ENCODE assay signal across 8 mouse cellular contexts in genomic region chr16:67619906-67620781, GRCm38 (mm10). TPM values are rescaled to one million over a fixed set of nuclear protein-coding genes. Genes with fewer than 3 reads are reported as not detected.
DNase-seq lines count a peak whose midpoint lies in the region; ATAC-seq lines count a peak whose summit lies in the region.

No protein-coding gene starts in this region.

- H3K9me3 ChIP-seq in erythroblast, embryonic 14.5 days (ENCODE audit: control insufficient read depth, low read length) = no peaks in the 10 kb centered on the region; the same call in 1 of the 2 replicates

- H3K4me3 ChIP-seq in erythroblast, embryonic 14.5 days (replicated peaks) = peak overlapping the region; percentile 47

- intact Hi-C loops in left cerebral cortex, postnatal 14 days (cut with DNase I) = loop anchor here (10.0 kb wide), 2 partner anchors 525 to 1045 kb away; no protein-coding TSS in a partner anchor

- no peaks in the 10 kb centered on the region for H3K36me3 ChIP-seq in erythroblast, embryonic 14.5 days (ENCODE audit: control insufficient read depth)

- H3K27me3 ChIP-seq in erythroblast, embryonic 14.5 days (ENCODE audit: control insufficient read depth) = peaks cover 50% of the 10 kb centered on the region

- ATAC-seq in erythroblast, adult 5-6 weeks (replicated peaks; ENCODE audit: low FRiP score, poor library complexity, severe bottlenecking) = no peak
- ATAC-seq in inflammation-experienced regulatory T-cells, adult 6 months = peak; percentile 5
- ATAC-seq in megakaryocyte-erythroid progenitor cell, adult 5-6 weeks (replicated peaks; ENCODE audit: low FRiP score, low TSS enrichment, poor library complexity, severe bottlenecking) = 0 out of 2 replicates have a peak, but pooled peaks have one; percentile 17

- DNase-seq in cerebellum, adult 9-10 months = peak; percentile 92
- peak; percentile 65 for DNase-seq in forelimb bud, embryonic 11.5 days (ENCODE audit: low read depth, low spot score)
- DNase-seq in left cerebral cortex, postnatal 14 days (ENCODE audit: low spot score in 2 of 2) = peak; percentile 78 to 82
- DNase-seq in right cerebral cortex, postnatal 14 days = peak; percentile 85

- peaks cover 13% of the 10 kb centered on the region for H3K4me1 ChIP-seq in erythroblast, embryonic 14.5 days (ENCODE audit: control insufficient read depth)

RNA-seq across cellular contexts. Expression of gene Cadm2, which starts 0.6 kb away (rescaled TPM):
- polyA plus RNA-seq in erythroblast, embryonic 14.5 days (2012) = not detected in 2 replicates
- not detected in 2 replicates for total RNA-seq in erythroblast, adult 5-6 weeks (2015; ENCODE audit: low replicate concordance)
- total RNA-seq in erythroblast, adult 5-6 weeks (2017; ENCODE audit: low replicate concordance) = not detected in 2 replicates
- polyA plus RNA-seq in inflammation-experienced regulatory T-cells, adult 6 months (2017; shearing (Covaris generic)) = under 1 TPM in 1 of 3 experiments, not detected in 2; 0.04 TPM
- total RNA-seq in left cerebral cortex, postnatal 14 days (2021) = 100 to 1,000 TPM; 306 to 358 TPM
- total RNA-seq in megakaryocyte-erythroid progenitor cell, adult 5-6 weeks (2014; fragmentation: Nextera tagmentation) = not detected in 2 replicates
- total RNA-seq in megakaryocyte-erythroid progenitor cell, adult 5-6 weeks (2017) = not detected in 2 replicates

Comparison
In these comparisons a context has a peak if more than half of its experiments do, and no peak if none do; other contexts are left out.
1. RNA of gene Cadm2, which starts 0.6 kb away (total RNA-seq): 306 to 358 TPM in left cerebral cortex, postnatal 14 days; not detected in erythroblast, adult 5-6 weeks and not detected in megakaryocyte-erythroid progenitor cell, adult 5-6 weeks; every median in the first group is over 100 times any median in the second.
2. Peak in every context shown above with its lines, with median percentiles within 50 percentile points of each other: DNase-seq.